Mouse (Mus musculus): ENCODE measurements around the gene Ppif.

DNA sequence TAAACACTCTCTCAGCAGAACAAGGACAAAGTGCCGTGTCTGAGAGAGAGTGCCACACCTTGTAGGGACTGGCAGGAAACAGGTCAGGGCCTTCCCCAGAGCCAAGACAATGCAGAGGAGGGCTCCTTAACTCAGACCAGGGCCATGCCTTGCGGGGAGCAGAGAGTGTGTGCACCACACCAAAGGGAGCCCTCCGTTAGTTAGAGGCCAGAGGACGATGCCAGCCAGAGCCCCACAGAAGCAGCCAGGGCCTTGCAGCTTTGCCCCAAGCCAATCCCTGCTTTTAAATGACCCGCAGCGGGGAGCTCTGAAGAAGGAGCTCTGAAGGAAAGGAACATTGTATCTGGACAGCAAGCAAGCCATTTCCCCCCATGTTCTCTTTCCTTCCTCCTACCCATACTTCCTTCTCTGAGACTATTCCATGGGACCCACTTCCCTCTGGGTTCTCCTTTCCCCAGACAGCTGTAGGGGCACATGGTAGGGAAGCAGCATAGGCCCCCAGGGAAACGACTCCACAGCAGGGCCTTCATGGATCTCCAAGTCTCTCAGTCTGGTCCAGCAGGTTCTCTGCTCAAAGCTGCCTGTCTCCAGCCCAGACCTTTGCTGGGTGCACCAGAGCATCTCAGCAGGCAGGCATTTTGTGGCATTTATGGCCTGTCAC, 30.2 kb upstream of the Ppif start:
- TF ChIP-seq POLR2A (IDR thresholded peaks at IDR 0.05; ENCODE audit: extremely low read depth, insufficient read depth, low read length): no peak
- TF ChIP-seq CTCF (IDR thresholded peaks at IDR 0.05; ENCODE audit: extremely low read depth, insufficient read depth, low read length): no peak
